Mouse (Mus musculus): ENCODE data around the gene Rasl11b. TPM values are rescaled to one million over a fixed set of nuclear protein-coding genes. Genes with fewer than 3 reads are reported as not detected.

The Rasl11b gene
- polyA plus RNA-seq, 1 experiment from 2014 or later, result 23.6 TPM

DNA sequence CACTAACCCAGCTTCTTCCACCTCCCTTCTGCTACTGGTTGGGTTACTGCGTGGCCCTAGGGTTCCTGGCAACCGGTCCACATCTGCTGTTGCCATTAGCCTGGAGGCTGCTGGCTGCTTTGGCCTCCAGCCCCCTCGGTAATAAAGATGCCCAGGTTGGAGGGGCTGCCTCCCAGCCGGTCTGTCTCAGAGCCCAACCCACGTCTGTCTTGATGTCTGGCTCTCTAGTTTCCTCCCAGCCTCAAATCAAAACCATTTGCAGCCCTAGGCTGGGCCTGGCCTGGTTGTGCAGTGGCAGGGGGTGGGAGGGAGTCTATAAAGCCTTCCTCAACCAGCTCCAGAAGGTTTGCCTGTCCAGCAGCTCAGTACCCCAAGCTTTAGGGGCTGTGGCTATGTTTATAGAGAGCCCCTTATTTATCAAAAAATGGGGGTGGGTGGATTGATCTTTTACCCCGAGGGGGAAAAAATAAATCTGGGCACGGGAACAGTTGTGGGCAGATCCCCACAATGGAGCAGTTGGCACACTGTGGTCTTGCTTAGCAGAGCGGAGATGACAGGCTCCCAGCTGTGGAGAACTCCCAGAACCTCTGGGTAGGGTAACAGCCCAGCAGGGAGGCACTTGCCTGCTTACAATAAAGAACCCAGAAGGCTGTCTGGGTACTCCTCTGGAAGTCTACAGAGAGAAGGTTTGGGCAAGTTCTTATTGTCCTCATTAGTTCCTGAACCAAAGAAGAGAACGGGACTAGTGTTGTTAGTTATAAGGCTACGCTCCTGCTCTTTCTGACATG, 6.7 kb downstream of the Rasl11b start:
- no peaks in the 10 kb centered on the region for H3K27me3 ChIP-seq
- peak overlapping the region; percentile 42; the same call in 1 of the 2 replicates for H3K27ac ChIP-seq (replicated peaks)
- no peak overlapping the region for H3K4me2 ChIP-seq
- no peaks in the 10 kb centered on the region for H3K9me3 ChIP-seq
- H3K4me3 ChIP-seq, result no peak overlapping the region
- peaks cover 10% of the 10 kb centered on the region; the same call in 1 of the 2 replicates for H3K36me3 ChIP-seq
- no peak overlapping the region for H3K9ac ChIP-seq
- no peak for ATAC-seq (ENCODE audit: low read depth)
- H3K4me1 ChIP-seq (replicated peaks), result peaks cover 62% of the 10 kb centered on the region
- 43% methylated on average over 10 of the region's 10 CpGs for WGBS

DNA sequence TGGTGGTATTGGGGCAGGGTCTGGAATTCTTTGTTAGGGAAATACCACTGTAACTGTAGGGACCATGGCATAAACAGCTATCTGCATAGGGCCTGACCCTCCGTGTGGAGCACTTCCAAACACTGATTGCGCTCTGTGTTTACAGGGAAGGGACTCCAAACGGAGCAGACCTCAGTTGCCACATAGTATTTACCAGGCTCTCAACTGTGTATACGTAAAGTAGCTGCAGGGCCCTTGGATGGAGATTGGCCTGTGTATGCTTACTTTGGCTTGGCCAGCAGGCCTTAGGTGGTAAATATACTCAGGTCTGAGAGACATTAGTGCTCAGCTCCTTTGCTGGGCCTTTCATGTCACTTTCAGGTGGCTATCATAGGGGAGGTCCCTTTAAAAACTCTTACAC, 7.4 kb downstream of the Rasl11b start:
- H3K4me1 ChIP-seq (replicated peaks), result peaks cover 55% of the 10 kb centered on the region
- H3K36me3 ChIP-seq, result peaks cover 10% of the 10 kb centered on the region; the same call in 1 of the 2 replicates
- H3K27ac ChIP-seq (replicated peaks), result no peak overlapping the region
- H3K9ac ChIP-seq, result no peak overlapping the region
- 82% methylated on average over 4 of the region's 4 CpGs for whole genome bisulfite sequencing
- H3K27me3 ChIP-seq, result no peaks in the 10 kb centered on the region
- no peak for ATAC-seq (ENCODE audit: low read depth)
- H3K4me3 ChIP-seq, result no peak overlapping the region
- H3K4me2 ChIP-seq, result no peak overlapping the region
- H3K9me3 ChIP-seq, result no peaks in the 10 kb centered on the region

DNA sequence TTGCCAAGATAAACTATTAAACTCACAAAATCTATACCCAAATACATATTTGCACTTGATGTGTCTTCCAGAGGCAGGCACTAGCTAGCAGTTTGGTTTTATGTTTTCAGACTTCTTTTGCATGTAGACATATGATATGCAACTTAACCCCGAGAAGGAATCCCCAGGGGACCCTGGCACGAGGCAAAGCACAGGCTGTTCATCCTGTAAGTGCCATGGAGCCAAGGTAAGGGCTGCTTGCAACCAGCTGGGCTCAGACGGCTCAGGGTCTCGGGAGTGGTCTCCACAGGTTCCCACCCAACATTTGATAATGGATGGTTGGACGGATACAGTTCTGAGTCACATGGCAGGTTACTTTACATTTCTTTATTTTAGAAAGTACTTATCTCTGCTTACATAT, 9.4 kb downstream of the Rasl11b start:
- no peak overlapping the region for H3K4me2 ChIP-seq
- no peak overlapping the region for H3K4me3 ChIP-seq
- ATAC-seq (ENCODE audit: low read depth), result no peak
- no peaks in the 10 kb centered on the region for H3K27me3 ChIP-seq
- no peaks in the 10 kb centered on the region for H3K36me3 ChIP-seq
- no peak overlapping the region for H3K27ac ChIP-seq (replicated peaks)
- H3K9me3 ChIP-seq, result no peaks in the 10 kb centered on the region
- H3K4me1 ChIP-seq (replicated peaks), result peaks cover 35% of the 10 kb centered on the region
- no peak overlapping the region for H3K9ac ChIP-seq
- 54% methylated on average over 5 of the region's 5 CpGs for WGBS

DNA sequence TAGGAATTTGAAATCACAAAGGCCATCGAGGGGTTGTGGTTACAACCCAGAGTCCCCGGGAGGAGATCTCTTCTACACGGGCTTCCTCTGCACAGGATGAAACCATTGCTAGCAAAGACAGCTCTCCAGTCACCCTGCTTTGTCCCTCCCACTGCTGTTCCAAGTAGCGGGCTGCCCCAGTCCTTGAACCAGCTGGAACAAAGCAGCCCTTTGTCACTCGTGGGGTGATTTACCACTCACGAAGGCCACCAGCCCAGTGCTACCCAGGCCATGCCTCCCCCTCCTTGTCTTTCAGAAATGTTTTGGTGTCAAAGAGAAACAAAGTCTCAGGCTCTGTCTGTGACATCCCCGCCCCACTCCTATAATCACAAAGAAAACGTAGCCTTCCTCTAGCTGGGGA, 10.4 kb downstream of the Rasl11b start:
- Histone ChIP-seq H3K9ac (no peak overlapping the region), H3K4me1 (replicated peaks) (peaks cover 25% of the 10 kb centered on the region), H3K9me3 (no peaks in the 10 kb centered on the region), H3K27ac (replicated peaks) (no peak overlapping the region), H3K4me2 (no peak overlapping the region), H3K4me3 (no peak overlapping the region), H3K36me3 (no peaks in the 10 kb centered on the region), H3K27me3 (no peaks in the 10 kb centered on the region)
- peak; percentile 67; the same call in 1 of the 2 replicates for ATAC-seq (ENCODE audit: low read depth)
- 14% methylated on average over 8 of the region's 8 CpGs for WGBS

DNA sequence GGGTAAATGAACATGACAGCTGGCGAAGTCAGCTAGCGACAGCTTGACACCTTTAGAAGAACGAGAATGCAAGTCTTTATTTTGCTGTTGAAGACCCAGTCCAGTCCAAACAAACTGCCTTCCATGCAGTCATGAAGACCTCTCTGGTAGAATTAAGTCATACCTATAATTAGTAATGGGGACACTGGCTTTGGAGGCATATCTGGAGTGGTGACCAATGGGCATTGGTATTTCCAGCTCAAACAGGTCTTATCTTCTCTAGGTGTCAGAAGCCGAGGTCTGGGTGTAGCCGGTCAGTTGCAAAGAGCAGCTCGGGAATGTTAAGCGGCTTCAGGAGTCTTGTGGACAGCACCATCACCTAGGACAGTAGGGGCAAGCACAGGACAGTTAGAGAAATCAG, 11.0 kb downstream of the Rasl11b start:
- ATAC-seq (ENCODE audit: low read depth), result no peak
- 79% methylated on average over 7 of the region's 7 CpGs for WGBS
- Histone ChIP-seq H3K36me3 (no peaks in the 10 kb centered on the region), H3K4me2 (no peak overlapping the region), H3K27me3 (no peaks in the 10 kb centered on the region), H3K4me1 (replicated peaks) (peaks cover 23% of the 10 kb centered on the region), H3K4me3 (no peak overlapping the region), H3K9ac (no peak overlapping the region), H3K27ac (replicated peaks) (no peak overlapping the region), H3K9me3 (no peaks in the 10 kb centered on the region)

DNA sequence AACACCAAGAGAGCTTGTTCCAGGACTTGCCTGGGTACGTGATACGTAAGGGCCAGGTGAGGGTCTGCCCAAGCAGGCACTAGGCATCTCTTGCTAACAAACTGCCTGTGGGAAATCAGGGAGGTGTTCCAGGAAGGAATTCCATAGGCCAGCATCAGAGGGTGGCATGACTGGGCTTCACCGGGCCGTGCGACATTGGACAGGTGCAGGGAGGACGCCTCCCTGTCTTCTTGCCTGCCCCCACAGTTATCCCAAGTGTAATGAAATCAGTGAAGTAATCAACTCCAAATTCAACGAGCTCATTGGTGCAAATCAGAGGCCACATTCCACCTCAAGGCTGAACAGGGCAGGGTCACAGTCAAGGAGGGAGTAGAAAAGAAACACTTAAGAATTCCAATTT, 11.6 kb downstream of the Rasl11b start:
- Histone ChIP-seq H3K36me3 (no peaks in the 10 kb centered on the region), H3K4me3 (no peak overlapping the region), H3K9me3 (no peaks in the 10 kb centered on the region), H3K27me3 (no peaks in the 10 kb centered on the region), H3K9ac (no peak overlapping the region), H3K4me1 (replicated peaks) (peaks cover 18% of the 10 kb centered on the region), H3K27ac (replicated peaks) (no peak overlapping the region), H3K4me2 (no peak overlapping the region)
- no peak for ATAC-seq (ENCODE audit: low read depth)
- WGBS, result 94% methylated on average over 7 of the region's 7 CpGs

DNA sequence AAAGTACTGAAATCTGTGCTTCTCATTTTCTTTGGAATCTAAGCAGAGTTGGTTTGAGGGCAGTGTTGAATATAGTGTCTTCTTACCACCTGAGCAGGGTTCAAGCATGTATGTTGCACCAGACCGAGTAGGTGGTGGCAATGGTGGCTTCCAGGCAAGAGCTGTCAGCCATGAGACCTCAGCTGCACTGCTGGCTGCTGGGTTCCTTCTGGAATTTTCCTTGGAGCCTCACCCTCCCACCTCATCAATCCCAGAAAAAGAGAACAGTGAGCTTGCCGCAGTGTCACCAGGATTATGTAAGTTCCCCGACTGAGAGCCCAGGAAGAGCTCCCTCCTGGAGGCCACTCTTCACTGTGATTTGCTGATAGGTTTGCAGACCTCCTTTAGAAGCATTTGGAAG, 12.1 kb downstream of the Rasl11b start:
- Histone ChIP-seq H3K36me3 (no peaks in the 10 kb centered on the region), H3K4me2 (no peak overlapping the region), H3K9ac (no peak overlapping the region), H3K9me3 (no peaks in the 10 kb centered on the region), H3K27ac (replicated peaks) (no peak overlapping the region), H3K27me3 (no peaks in the 10 kb centered on the region), H3K4me1 (replicated peaks) (peaks cover 12% of the 10 kb centered on the region; the same call in 1 of the 2 replicates), H3K4me3 (no peak overlapping the region)
- WGBS, result 85% methylated on average over 3 of the region's 3 CpGs
- no peak for ATAC-seq (ENCODE audit: low read depth)

DNA sequence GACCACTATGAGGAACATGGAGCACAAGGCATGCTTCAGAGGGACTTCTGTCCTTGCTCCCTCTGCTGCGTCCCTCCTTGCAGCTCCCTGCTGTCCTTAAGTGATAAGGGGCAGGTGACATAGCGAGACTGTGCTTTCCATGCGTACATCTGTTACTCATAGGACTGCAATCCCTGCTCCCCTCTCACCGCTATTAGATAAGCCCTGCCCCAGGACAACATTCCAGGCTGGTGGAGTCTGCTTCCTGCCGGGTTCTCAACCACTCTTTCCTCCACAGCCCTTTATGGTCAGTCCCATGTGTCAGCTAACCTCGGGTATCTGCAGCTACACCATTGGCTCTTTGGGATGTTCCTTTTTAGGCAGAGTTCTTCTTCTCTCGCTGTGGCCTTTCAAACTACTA, 13.4 kb downstream of the Rasl11b start:
- H3K4me2 ChIP-seq, result no peak overlapping the region
- no peak overlapping the region for H3K4me3 ChIP-seq
- no peaks in the 10 kb centered on the region for H3K27me3 ChIP-seq
- WGBS, result 66% methylated on average over 7 of the region's 7 CpGs
- ATAC-seq (ENCODE audit: low read depth), result no peak
- H3K4me1 ChIP-seq (replicated peaks), result peaks cover 12% of the 10 kb centered on the region; the same call in 1 of the 2 replicates
- H3K9me3 ChIP-seq, result no peaks in the 10 kb centered on the region
- no peak overlapping the region for H3K27ac ChIP-seq (replicated peaks)
- H3K36me3 ChIP-seq, result no peaks in the 10 kb centered on the region
- no peak overlapping the region for H3K9ac ChIP-seq

GRCm38 (mm10) chr5:74209640-74210039, 14.6 kb downstream of the Rasl11b start:
- Histone ChIP-seq H3K4me3 (no peak overlapping the region), H3K4me2 (no peak overlapping the region), H3K27ac (replicated peaks) (no peak overlapping the region), H3K4me1 (replicated peaks) (peaks cover 15% of the 10 kb centered on the region), H3K9me3 (no peaks in the 10 kb centered on the region), H3K9ac (no peak overlapping the region), H3K27me3 (no peaks in the 10 kb centered on the region), H3K36me3 (no peaks in the 10 kb centered on the region)
- no peak for ATAC-seq (ENCODE audit: low read depth)
- WGBS, result 86% methylated on average over 4 of the region's 4 CpGs

DNA sequence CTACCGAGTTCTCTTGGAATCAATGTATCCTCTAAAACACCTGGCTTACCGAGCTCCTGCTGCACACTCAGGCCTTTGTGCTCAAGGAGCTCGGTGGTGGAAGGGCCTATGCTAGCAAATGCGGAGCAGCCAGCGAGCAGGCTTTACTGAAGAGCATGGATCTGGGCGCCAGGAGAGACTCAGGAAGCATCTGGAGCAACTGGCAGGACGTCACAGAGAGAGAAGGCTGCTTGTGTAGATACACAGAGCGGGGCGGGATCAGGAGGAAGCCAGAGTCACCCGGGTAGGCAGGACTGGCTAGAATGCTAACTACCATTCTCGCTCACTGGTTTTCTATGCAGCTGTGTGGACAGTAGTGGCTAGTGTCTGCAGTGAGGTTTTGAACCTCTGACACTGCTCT, 16.3 kb downstream of the Rasl11b start:
- Histone ChIP-seq H3K36me3 (no peaks in the 10 kb centered on the region), H3K4me3 (no peak overlapping the region), H3K4me1 (replicated peaks) (peaks cover 12% of the 10 kb centered on the region), H3K27ac (replicated peaks) (no peak overlapping the region), H3K4me2 (no peak overlapping the region), H3K27me3 (no peaks in the 10 kb centered on the region), H3K9me3 (no peaks in the 10 kb centered on the region), H3K9ac (no peak overlapping the region)
- ATAC-seq (ENCODE audit: low read depth), result no peak
- 79% methylated on average over 11 of the region's 11 CpGs for WGBS

GRCm38 (mm10) chr5:74214501-74215110, 19.5 kb downstream of the Rasl11b start:
- 0 out of 2 replicates have a peak, but pooled peaks have one; percentile 18 for ATAC-seq (ENCODE audit: low read depth)
- no peak overlapping the region for H3K4me2 ChIP-seq

GRCm38 (mm10) chr5:74215125-74215524, 20.0 kb downstream of the Rasl11b start:
- no peaks in the 10 kb centered on the region for H3K9me3 ChIP-seq
- 32% methylated on average over 4 of the region's 4 CpGs for WGBS
- peaks cover 17% of the 10 kb centered on the region for H3K4me1 ChIP-seq (replicated peaks)
- H3K4me2 ChIP-seq, result no peak overlapping the region
- H3K9ac ChIP-seq, result 0 out of 2 replicates have a peak overlapping the region, but pooled peaks have one; percentile 38
- H3K27ac ChIP-seq (replicated peaks), result 0 out of 2 replicates have a peak overlapping the region, but pooled peaks have one; percentile 18
- no peaks in the 10 kb centered on the region for H3K36me3 ChIP-seq
- no peaks in the 10 kb centered on the region for H3K27me3 ChIP-seq
- ATAC-seq (ENCODE audit: low read depth), result 0 out of 2 replicates have a peak, but pooled peaks have one; percentile 50
- H3K4me3 ChIP-seq, result no peak overlapping the region

More at GRCm38 (mm10) chr5:74214501-74215110, 19.5 kb downstream of the Rasl11b start:
- H3K27ac ChIP-seq (replicated peaks), result no peak overlapping the region; the same call in 1 of the 2 replicates
- H3K27me3 ChIP-seq, result no peaks in the 10 kb centered on the region
- no peak overlapping the region for H3K9ac ChIP-seq
- no peaks in the 10 kb centered on the region for H3K9me3 ChIP-seq
- 5% methylated on average over 7 of the region's 7 CpGs for WGBS
- H3K36me3 ChIP-seq, result no peaks in the 10 kb centered on the region
- H3K4me1 ChIP-seq (replicated peaks), result peaks cover 17% of the 10 kb centered on the region
- no peak overlapping the region for H3K4me3 ChIP-seq
